Mouse (Mus musculus) myocyte (in vitro differentiated cells): ENCODE results near the gene Rps6kc1. TPM values are rescaled to one million over a fixed set of nuclear protein-coding genes. Genes with fewer than 3 reads are reported as not detected.

ENCODE experiments used
- H3K27me3 ChIP-seq: one replicate; pipeline ENCODE4 v1.6.1; 2011; ENCODE audit not compliant: control insufficient read depth, insufficient read depth, insufficient read length
- H3K36me3 ChIP-seq: one replicate; pipeline ENCODE4 v1.6.1; 2011; ENCODE audit not compliant: control insufficient read depth, insufficient read depth
- H3K4me2 ChIP-seq: one replicate; pipeline ENCODE4 v1.6.1; 2011; ENCODE audit warnings: low read depth, control low read depth
- H3K4me3 ChIP-seq: one replicate; pipeline ENCODE4 v1.5.1; 2011; ENCODE audit warnings: mild to moderate bottlenecking, control low read depth, moderate library complexity
- H3K79me2 ChIP-seq: one replicate; pipeline ENCODE4 v1.6.1; 2011; ENCODE audit not compliant: control insufficient read depth, insufficient read depth
- H3ac ChIP-seq: one replicate; pipeline ENCODE4 v1.6.1; 2011; ENCODE audit not compliant: control insufficient read depth, insufficient read length
- CEBPB ChIP-seq: IDR thresholded peaks from 2 replicates; pipeline ENCODE4 v1.6.1; 2011; ENCODE audit warnings: mild to moderate bottlenecking, moderate library complexity; ENCODE audit not compliant: poor library complexity, insufficient read depth, severe bottlenecking
- E2F4 ChIP-seq: IDR thresholded peaks from one replicate; pipeline ENCODE4 v1.6.1; 2011; ENCODE audit warnings: mild to moderate bottlenecking, control low read depth, moderate library complexity; ENCODE audit not compliant: insufficient read depth
- MAX ChIP-seq: IDR thresholded peaks from one replicate; pipeline ENCODE4 v1.6.1; 2011; ENCODE audit warnings: low read depth, mild to moderate bottlenecking, control low read depth
- MYOD1 ChIP-seq, 3 experiments: IDR thresholded peaks; one replicate each; pipeline ENCODE4 v1.6.1; 2011; ENCODE audit warnings: control low read depth in 2 of 3, low read depth in 2 of 3, mild to moderate bottlenecking in 2 of 3, moderate library complexity in 1 of 3; ENCODE audit not compliant: insufficient read length in 2 of 3, control insufficient read depth in 1 of 3
- MYOG ChIP-seq, 3 experiments: IDR thresholded peaks; one replicate each; pipeline ENCODE4 v1.6.1; 2011; ENCODE audit warnings: control low read depth in 2 of 3, low read depth in 2 of 3, mild to moderate bottlenecking in 2 of 3; ENCODE audit not compliant: insufficient read length in 2 of 3, control insufficient read depth in 1 of 3, insufficient read depth in 1 of 3
- POLR2A ChIP-seq: IDR thresholded peaks from one replicate; pipeline ENCODE4 v1.6.1; 2011; ENCODE audit warnings: low read depth, mild to moderate bottlenecking, control low read depth, moderate library complexity; ENCODE audit not compliant: insufficient read length
- POLR2AphosphoS2 ChIP-seq: IDR thresholded peaks from one replicate; pipeline ENCODE4 v1.6.1; 2011; ENCODE audit warnings: low read depth, control low read depth; ENCODE audit not compliant: insufficient read length
- REST ChIP-seq: IDR thresholded peaks from one replicate; pipeline ENCODE4 v1.6.1; 2011; ENCODE audit warnings: mild to moderate bottlenecking, control low read depth, moderate library complexity; ENCODE audit not compliant: insufficient read depth, insufficient read length
- SRF ChIP-seq: IDR thresholded peaks from one replicate; pipeline ENCODE4 v1.6.1; 2011; ENCODE audit warnings: low read depth; ENCODE audit not compliant: control insufficient read depth, insufficient read length
- TCF12 ChIP-seq: IDR thresholded peaks from one replicate; pipeline ENCODE4 v1.6.1; 2011; ENCODE audit warnings: mild to moderate bottlenecking, control low read depth; ENCODE audit not compliant: poor library complexity, insufficient read depth, severe bottlenecking
- TCF3 ChIP-seq: IDR thresholded peaks from one replicate; pipeline ENCODE4 v1.6.1; 2011; ENCODE audit warnings: low read depth, control low read depth; ENCODE audit not compliant: insufficient read length
- USF1 ChIP-seq: IDR thresholded peaks from one replicate; pipeline ENCODE4 v1.6.1; 2011; ENCODE audit warnings: low read depth, mild to moderate bottlenecking, control low read depth, moderate library complexity
- polyA plus RNA-seq: library from polyadenylated mRNA; unstranded; fragments of >200 nt; fragmentation: generic; extraction: Trizol; gene quantifications from one replicate; pipeline ENCODE4 v1.2.1, GENCODE M21; 2012; ENCODE audit warnings: missing spikeins

Rps6kc1 gene
- polyA plus RNA-seq, 1 experiment, result 18.9 TPM

- no peaks in the 10 kb centered on the region for H3K36me3 ChIP-seq
- peaks cover 8% of the 10 kb centered on the region for H3K27me3 ChIP-seq
- TF ChIP-seq E2F4 (no peak), REST (no peak), USF1 (no peak), CEBPB (no peak), POLR2AphosphoS2 (no peak), POLR2A (no peak), TCF3 (no peak), MYOD1 (IDR thresholded peaks at IDR 0.05; ENCODE audit: control insufficient read depth in 1 of 3, insufficient read length in 2 of 3, low read depth in 2 of 3) (no peak), MAX (no peak), MYOG (IDR thresholded peaks at IDR 0.05; ENCODE audit: control insufficient read depth in 1 of 3, insufficient read depth in 1 of 3, insufficient read length in 2 of 3, low read depth in 2 of 3) (no peak), SRF (no peak)
- no peaks in the 10 kb centered on the region for H3K79me2 ChIP-seq
- H3K4me3 ChIP-seq, result no peak overlapping the region
- no peak overlapping the region for H3K4me2 ChIP-seq
- no peak overlapping the region for H3ac ChIP-seq
These were observed 182.0 kb downstream of the Rps6kc1 start for GRCm38 (mm10) chr1:190729516-190730088.

- peaks cover 8% of the 10 kb centered on the region for H3K27me3 ChIP-seq
- no peak overlapping the region for H3ac ChIP-seq
- no peak overlapping the region for H3K4me2 ChIP-seq
- no peaks in the 10 kb centered on the region for H3K36me3 ChIP-seq
- no peaks in the 10 kb centered on the region for H3K79me2 ChIP-seq
- H3K4me3 ChIP-seq, result no peak overlapping the region
- TF ChIP-seq MYOD1 (IDR thresholded peaks at IDR 0.05; ENCODE audit: control insufficient read depth in 1 of 3, insufficient read length in 2 of 3, low read depth in 2 of 3) (no peak), MYOG (IDR thresholded peaks at IDR 0.05; ENCODE audit: control insufficient read depth in 1 of 3, insufficient read depth in 1 of 3, insufficient read length in 2 of 3, low read depth in 2 of 3) (no peak), TCF3 (no peak), E2F4 (no peak), REST (no peak), POLR2A (no peak), CEBPB (no peak), MAX (no peak), SRF (no peak), TCF12 (no peak), USF1 (no peak), POLR2AphosphoS2 (no peak)
These were observed 183.4 kb downstream of the Rps6kc1 start for GRCm38 (mm10) chr1:190728111-190728651.

- H3K36me3 ChIP-seq, result no peaks in the 10 kb centered on the region
- no peak overlapping the region for H3ac ChIP-seq
- H3K79me2 ChIP-seq, result no peaks in the 10 kb centered on the region
- H3K27me3 ChIP-seq, result peaks cover 8% of the 10 kb centered on the region
- H3K4me2 ChIP-seq, result no peak overlapping the region
- no peak for TF ChIP-seq TCF12
- no peak for TF ChIP-seq REST
- TF ChIP-seq SRF, result no peak
- TF ChIP-seq E2F4, result no peak
- no peak overlapping the region for H3K4me3 ChIP-seq
These were observed 184.2 kb downstream of the Rps6kc1 start for GRCm38 (mm10) chr1:190727385-190727784.

- no peaks in the 10 kb centered on the region for H3K79me2 ChIP-seq
- H3K4me3 ChIP-seq, result no peak overlapping the region
- no peak overlapping the region for H3ac ChIP-seq
- no peaks in the 10 kb centered on the region for H3K36me3 ChIP-seq
- TF ChIP-seq TCF12 (no peak), TCF3 (no peak), POLR2A (no peak), REST (no peak), MAX (no peak), E2F4 (no peak), MYOD1 (IDR thresholded peaks at IDR 0.05; ENCODE audit: control insufficient read depth in 1 of 3, insufficient read length in 2 of 3, low read depth in 2 of 3) (no peak), POLR2AphosphoS2 (no peak), MYOG (IDR thresholded peaks at IDR 0.05; ENCODE audit: control insufficient read depth in 1 of 3, insufficient read depth in 1 of 3, insufficient read length in 2 of 3, low read depth in 2 of 3) (no peak), CEBPB (no peak), SRF (no peak), USF1 (no peak)
- peaks cover 8% of the 10 kb centered on the region for H3K27me3 ChIP-seq
- H3K4me2 ChIP-seq, result no peak overlapping the region
These were observed 186.8 kb downstream of the Rps6kc1 start for GRCm38 (mm10) chr1:190724591-190725380.
